Mouse (Mus musculus): ENCODE measurements around the gene Zfp462. TPM values are rescaled to one million over a fixed set of nuclear protein-coding genes. Genes with fewer than 3 reads are reported as not detected.

The Zfp462 gene
- total RNA-seq, 1 experiment: 63.7 TPM

- Histone ChIP-seq H3K4me3 (ENCODE audit: insufficient read depth in 1 of 2, low read depth in 1 of 2, low read length in 2 of 2, poor library complexity in 1 of 2, severe bottlenecking in 1 of 2) (no peak overlapping the region), H3K9me3 (ENCODE audit: control insufficient read depth, insufficient read depth, low read depth, low read length) (no peaks in the 10 kb centered on the region), H3K36me3 (ENCODE audit: control insufficient read depth, insufficient read depth, low read length, poor library complexity, severe bottlenecking) (no peaks in the 10 kb centered on the region), H3K27ac (ENCODE audit: insufficient read depth, low read depth, low read length, poor library complexity, severe bottlenecking) (no peak overlapping the region), H3K4me1 (ENCODE audit: control insufficient read depth in 2 of 2, insufficient read depth in 2 of 2, low read length in 2 of 2, poor library complexity in 1 of 2) (no peaks in the 10 kb centered on the region), H3K9ac (ENCODE audit: insufficient read depth, low read depth, low read length, poor library complexity, severe bottlenecking) (no peak overlapping the region)
- TF ChIP-seq MAFK (IDR thresholded peaks at IDR 0.05; ENCODE audit: insufficient read depth, low read depth, low read length) (no peak), HCFC1 (IDR thresholded peaks at IDR 0.05; ENCODE audit: borderline replicate concordance, insufficient read depth, low read length) (no peak), ZNF384 (IDR thresholded peaks at IDR 0.05; ENCODE audit: low read depth, low read length) (no peak), ZC3H11A (IDR thresholded peaks at IDR 0.05; ENCODE audit: borderline replicate concordance, low read depth, low read length) (no peak), CHD2 (IDR thresholded peaks at IDR 0.05; ENCODE audit: low read depth, low read length) (no peak)
- no peak for DNase-seq (ENCODE audit: low read depth, low spot score)
- in situ Hi-C loops (cut with MboI; ENCODE audit: low sequenced_read_pairs in 2 of 2, unreplicated experiment in 2 of 2): no loop called here
These were observed 176.3 kb downstream of the Zfp462 start for GRCm38 (mm10) chr4:55121126-55121525.

GRCm38 (mm10) chr4:55121952-55122351 lies 177.1 kb downstream of the Zfp462 start:
- no peak for TF ChIP-seq ZC3H11A (IDR thresholded peaks at IDR 0.05; ENCODE audit: borderline replicate concordance, low read depth, low read length)
- no peak for TF ChIP-seq CHD2 (IDR thresholded peaks at IDR 0.05; ENCODE audit: low read depth, low read length)
- TF ChIP-seq HCFC1 (IDR thresholded peaks at IDR 0.05; ENCODE audit: borderline replicate concordance, insufficient read depth, low read length): no peak
- no peak for TF ChIP-seq MAFK (IDR thresholded peaks at IDR 0.05; ENCODE audit: insufficient read depth, low read depth, low read length)
- TF ChIP-seq ZNF384 (IDR thresholded peaks at IDR 0.05; ENCODE audit: low read depth, low read length): no peak
- no peak overlapping the region for H3K9ac ChIP-seq (ENCODE audit: insufficient read depth, low read depth, low read length, poor library complexity, severe bottlenecking)

GRCm38 (mm10) chr4:55124126-55124525 lies 179.3 kb downstream of the Zfp462 start:
- no peaks in the 10 kb centered on the region for H3K36me3 ChIP-seq (ENCODE audit: control insufficient read depth, insufficient read depth, low read length, poor library complexity, severe bottlenecking)
- no peaks in the 10 kb centered on the region for H3K4me1 ChIP-seq (ENCODE audit: control insufficient read depth in 2 of 2, insufficient read depth in 2 of 2, low read length in 2 of 2, poor library complexity in 1 of 2)
- H3K9ac ChIP-seq (ENCODE audit: insufficient read depth, low read depth, low read length, poor library complexity, severe bottlenecking): no peak overlapping the region
- no peak for DNase-seq (ENCODE audit: low read depth, low spot score)
- in situ Hi-C loops (cut with MboI; ENCODE audit: low sequenced_read_pairs in 2 of 2, unreplicated experiment in 2 of 2): no loop called here
- H3K9me3 ChIP-seq (ENCODE audit: control insufficient read depth, insufficient read depth, low read depth, low read length): no peaks in the 10 kb centered on the region
- no peak for TF ChIP-seq HCFC1 (IDR thresholded peaks at IDR 0.05; ENCODE audit: borderline replicate concordance, insufficient read depth, low read length)
- no peak for TF ChIP-seq ZNF384 (IDR thresholded peaks at IDR 0.05; ENCODE audit: low read depth, low read length)
- TF ChIP-seq CHD2 (IDR thresholded peaks at IDR 0.05; ENCODE audit: low read depth, low read length): no peak
- no peak for TF ChIP-seq MAFK (IDR thresholded peaks at IDR 0.05; ENCODE audit: insufficient read depth, low read depth, low read length)
- TF ChIP-seq ZC3H11A (IDR thresholded peaks at IDR 0.05; ENCODE audit: borderline replicate concordance, low read depth, low read length): no peak
- no peak overlapping the region for H3K4me3 ChIP-seq (ENCODE audit: insufficient read depth in 1 of 2, low read depth in 1 of 2, low read length in 2 of 2, poor library complexity in 1 of 2, severe bottlenecking in 1 of 2)
- no peak overlapping the region for H3K27ac ChIP-seq (ENCODE audit: insufficient read depth, low read depth, low read length, poor library complexity, severe bottlenecking)

More at GRCm38 (mm10) chr4:55121952-55122351, 177.1 kb downstream of the Zfp462 start:
- DNase-seq (ENCODE audit: low read depth, low spot score): no peak
- no peak overlapping the region for H3K27ac ChIP-seq (ENCODE audit: insufficient read depth, low read depth, low read length, poor library complexity, severe bottlenecking)
- no peak overlapping the region for H3K4me3 ChIP-seq (ENCODE audit: insufficient read depth in 1 of 2, low read depth in 1 of 2, low read length in 2 of 2, poor library complexity in 1 of 2, severe bottlenecking in 1 of 2)
- in situ Hi-C loops (cut with MboI; ENCODE audit: low sequenced_read_pairs in 2 of 2, unreplicated experiment in 2 of 2): no loop called here
- H3K9me3 ChIP-seq (ENCODE audit: control insufficient read depth, insufficient read depth, low read depth, low read length): no peaks in the 10 kb centered on the region
- no peaks in the 10 kb centered on the region for H3K4me1 ChIP-seq (ENCODE audit: control insufficient read depth in 2 of 2, insufficient read depth in 2 of 2, low read length in 2 of 2, poor library complexity in 1 of 2)
- H3K36me3 ChIP-seq (ENCODE audit: control insufficient read depth, insufficient read depth, low read length, poor library complexity, severe bottlenecking): no peaks in the 10 kb centered on the region

- no peak overlapping the region for H3K9ac ChIP-seq (ENCODE audit: insufficient read depth, low read depth, low read length, poor library complexity, severe bottlenecking)
- H3K27ac ChIP-seq (ENCODE audit: insufficient read depth, low read depth, low read length, poor library complexity, severe bottlenecking): no peak overlapping the region
- in situ Hi-C loops (cut with MboI; ENCODE audit: low sequenced_read_pairs in 2 of 2, unreplicated experiment in 2 of 2): no loop called here
- no peaks in the 10 kb centered on the region for H3K9me3 ChIP-seq (ENCODE audit: control insufficient read depth, insufficient read depth, low read depth, low read length)
- no peak for DNase-seq (ENCODE audit: low read depth, low spot score)
- H3K4me3 ChIP-seq (ENCODE audit: insufficient read depth in 1 of 2, low read depth in 1 of 2, low read length in 2 of 2, poor library complexity in 1 of 2, severe bottlenecking in 1 of 2): no peak overlapping the region
- no peaks in the 10 kb centered on the region for H3K36me3 ChIP-seq (ENCODE audit: control insufficient read depth, insufficient read depth, low read length, poor library complexity, severe bottlenecking)
- H3K4me1 ChIP-seq (ENCODE audit: control insufficient read depth in 2 of 2, insufficient read depth in 2 of 2, low read length in 2 of 2, poor library complexity in 1 of 2): no peaks in the 10 kb centered on the region
- TF ChIP-seq CHD2 (IDR thresholded peaks at IDR 0.05; ENCODE audit: low read depth, low read length) (no peak), MAFK (IDR thresholded peaks at IDR 0.05; ENCODE audit: insufficient read depth, low read depth, low read length) (no peak), HCFC1 (IDR thresholded peaks at IDR 0.05; ENCODE audit: borderline replicate concordance, insufficient read depth, low read length) (no peak), ZC3H11A (IDR thresholded peaks at IDR 0.05; ENCODE audit: borderline replicate concordance, low read depth, low read length) (no peak), ZNF384 (IDR thresholded peaks at IDR 0.05; ENCODE audit: low read depth, low read length) (no peak)
These were observed 180.3 kb downstream of the Zfp462 start for GRCm38 (mm10) chr4:55125048-55125737.

Measured in ES-E14 (cell line).